8 mouse cellular contexts compared by ENCODE assay signal in the genomic region with DNA sequence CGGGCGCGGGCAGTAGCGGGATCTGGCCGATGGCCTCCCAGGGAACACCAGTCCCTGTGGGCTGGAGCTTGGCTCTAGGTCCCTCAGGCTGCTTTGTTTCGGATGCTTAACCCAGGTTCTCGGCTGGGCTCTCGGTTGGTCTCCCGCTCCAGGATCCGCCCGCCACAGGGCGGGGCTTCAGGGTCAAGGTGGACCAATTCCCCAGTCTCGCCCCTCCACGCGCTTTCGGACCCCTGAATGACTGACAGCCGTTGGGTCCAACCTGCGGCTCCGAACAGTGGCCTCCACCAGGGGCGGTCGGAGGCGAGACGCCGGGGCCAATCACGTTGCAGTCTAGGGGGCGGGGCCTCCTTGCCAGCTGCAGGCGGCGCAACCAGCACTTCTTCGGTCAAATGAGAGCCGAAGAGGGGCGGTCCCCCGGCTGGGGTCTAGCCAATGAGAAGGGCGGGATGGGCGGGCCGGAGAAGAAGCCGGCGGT. TPM values are rescaled to one million over a fixed set of nuclear protein-coding genes. Genes with fewer than 3 reads are reported as not detected.
A peak's percentile ranks its signal among the peaks of the same experiment; 100 is the strongest.
DNase-seq lines count a peak whose midpoint lies in the region; ATAC-seq lines count a peak whose summit lies in the region.

No protein-coding gene starts in this region.

- ATAC-seq in inflammation-experienced regulatory T-cells, adult 6 months, result peak; percentile 88
- peak; percentile 94 for ATAC-seq in megakaryocyte-erythroid progenitor cell, adult 5-6 weeks (replicated peaks; ENCODE audit: low FRiP score, low TSS enrichment, poor library complexity, severe bottlenecking)

- DNase-seq in adrenal gland, adult (ENCODE audit: inconsistent age in 2 of 2, low spot score in 1 of 2), result peak; percentile 100
- peak; percentile 100 for DNase-seq in embryo, embryonic 10.5 days (ENCODE audit: low spot score)
- DNase-seq in gastrocnemius, postnatal 14 days, result peak; percentile 100
- DNase-seq in left cerebral cortex, postnatal 10 days (ENCODE audit: extremely low spot score in 1 of 2, low spot score in 2 of 2), result peak; percentile 99 to 100
- DNase-seq in right cerebral cortex, postnatal 25 days, result peak; percentile 100
- DNase-seq in urinary bladder, postnatal 4 days (ENCODE audit: low spot score in 2 of 2), result peak; percentile 100

- intact Hi-C loops in gastrocnemius, postnatal 14 days (cut with DNase I; ENCODE audit: low total_unique reads), result no loop called here
- intact Hi-C loops in left cerebral cortex, postnatal 10 days (cut with DNase I), result no loop called here

RNA-seq across cellular contexts. Expression of gene Dcun1d4, which starts 9.8 kb away (rescaled TPM):
- total RNA-seq in gastrocnemius, postnatal 14 days (2021), result 10 to 100 TPM in 1 of 2 experiments, 1 to 10 TPM in 1; 8.1 to 12.0 TPM
- polyA plus RNA-seq in inflammation-experienced regulatory T-cells, adult 6 months (2017; shearing (Covaris generic)), result 10 to 100 TPM; 13.4 to 16.6 (median 14.3) TPM
- total RNA-seq in left cerebral cortex, postnatal 10 days (2021), result 100 to 1,000 TPM; 102 to 110 TPM
- total RNA-seq in megakaryocyte-erythroid progenitor cell, adult 5-6 weeks (2014; fragmentation: Nextera tagmentation), result 8.2 and 9.3 TPM in 2 replicates
- total RNA-seq in megakaryocyte-erythroid progenitor cell, adult 5-6 weeks (2017), result 6.2 and 13.4 TPM in 2 replicates

Comparison
In these comparisons a context has a peak if more than half of its experiments do, and no peak if none do; other contexts are left out.
1. Peak in every context shown above with its lines: DNase-seq and ATAC-seq.
2. RNA of gene Dcun1d4, which starts 9.8 kb away (total RNA-seq): 102 to 110 TPM in left cerebral cortex, postnatal 10 days; 8.1 to 12.0 TPM in gastrocnemius, postnatal 14 days and 6.2 to 13.4 TPM in megakaryocyte-erythroid progenitor cell, adult 5-6 weeks; every median in the first group is over 4 times any median in the second.